Mouse (Mus musculus) forebrain, embryonic 15.5 days (tissue): ENCODE measurements around the gene Kcnb1. TPM values are rescaled to one million over a fixed set of nuclear protein-coding genes. Genes with fewer than 3 reads are reported as not detected.
"Not testable (repeated sequence)": the region's sequence is repeated elsewhere in the genome, so short reads cannot be mapped to it uniquely, and the experiment has no call there.

ENCODE experiments used
- ATAC-seq: fragments of 200-750 bp; cut with Nextera tagmentation; replicated peaks from 2 replicates; pipeline ENCODE4 v1.8.0; 2017; ENCODE audit warnings: mild to moderate bottlenecking, moderate TSS enrichment, moderate library complexity
- H3K27ac ChIP-seq: fragments of 300-500 bp; sonication (generic); replicated peaks from 2 replicates; pipeline ENCODE4 v1.5.1; 2015; ENCODE audit warnings: mild to moderate bottlenecking, inconsistent platforms
- H3K27me3 ChIP-seq: fragments of 300-500 bp; sonication (generic); 2 replicates; pipeline ENCODE4 v1.6.1; 2015; ENCODE audit warnings: inconsistent platforms
- H3K36me3 ChIP-seq: fragments of 300-500 bp; sonication (generic); 2 replicates; pipeline ENCODE4 v1.6.1; 2015; ENCODE audit warnings: mild to moderate bottlenecking, inconsistent platforms
- H3K4me1 ChIP-seq: fragments of 300-500 bp; sonication (generic); 2 replicates; pipeline ENCODE4 v1.6.1; 2015; ENCODE audit warnings: inconsistent platforms
- H3K4me2 ChIP-seq: fragments of 300-500 bp; sonication (generic); replicated peaks from 2 replicates; pipeline ENCODE4 v1.6.1; 2015; ENCODE audit warnings: mild to moderate bottlenecking, inconsistent platforms
- H3K4me3 ChIP-seq: fragments of 300-500 bp; sonication (generic); 2 replicates; pipeline ENCODE4 v1.5.1; 2015; ENCODE audit warnings: mild to moderate bottlenecking, inconsistent platforms
- H3K9ac ChIP-seq: fragments of 300-500 bp; sonication (generic); replicated peaks from 2 replicates; pipeline ENCODE4 v1.6.1; 2015; ENCODE audit warnings: mild to moderate bottlenecking, inconsistent platforms
- H3K9me3 ChIP-seq: fragments of 300-500 bp; sonication (generic); 2 replicates; pipeline ENCODE4 v1.6.1; 2016; ENCODE audit warnings: inconsistent platforms
- WGBS: fragments of 180-500 bp; shearing (Covaris S2); methylation state at CpG from one replicate; pipeline ENCODE4 v1.1.7; 2015; ENCODE audit warnings: mixed read lengths; 5-methylcytosine and 5-hydroxymethylcytosine counted together
- polyA plus RNA-seq: library from polyadenylated mRNA; unstranded; fragments of >200 nt; fragmentation: Nextera tagmentation; extraction: Ambion mirVana; gene quantifications from 2 replicates; pipeline ENCODE4 v1.2.1, GENCODE M21; 2015

The Kcnb1 gene
- polyA plus RNA-seq, 1 experiment from 2014 or later: 2.4 TPM

- no peak overlapping the region for H3K27ac ChIP-seq
- H3K9me3 ChIP-seq: no peaks in the 10 kb centered on the region
- no peak overlapping the region for H3K9ac ChIP-seq
- H3K36me3 ChIP-seq: no peaks in the 10 kb centered on the region
- no peak overlapping the region for H3K4me3 ChIP-seq
- no peak for ATAC-seq
- 87% methylated on average over 13 of the region's 13 CpGs for WGBS
- H3K4me1 ChIP-seq: peaks cover 3% of the 10 kb centered on the region; the same call in 1 of the 2 replicates
- H3K4me2 ChIP-seq: no peak overlapping the region
- H3K27me3 ChIP-seq: no peaks in the 10 kb centered on the region
Measured at GRCm38 (mm10) chr2:167221159-167221845, 31.3 kb upstream of the Kcnb1 start.

GRCm38 (mm10) chr2:167220736-167221135 lies 30.8 kb upstream of the Kcnb1 start:
- Histone ChIP-seq H3K4me2 (no peak overlapping the region), H3K4me3 (no peak overlapping the region), H3K27ac (no peak overlapping the region), H3K9ac (no peak overlapping the region), H3K9me3 (no peaks in the 10 kb centered on the region), H3K4me1 (peaks cover 3% of the 10 kb centered on the region; the same call in 1 of the 2 replicates), H3K27me3 (no peaks in the 10 kb centered on the region), H3K36me3 (no peaks in the 10 kb centered on the region)
- no peak for ATAC-seq
- WGBS: 90% methylated on average over 5 of the region's 5 CpGs

GRCm38 (mm10) chr2:167219154-167219775 lies 29.3 kb upstream of the Kcnb1 start:
- Histone ChIP-seq H3K27ac (no peak overlapping the region), H3K36me3 (no peaks in the 10 kb centered on the region), H3K27me3 (no peaks in the 10 kb centered on the region), H3K9ac (no peak overlapping the region), H3K4me2 (no peak overlapping the region; the same call in 1 of the 2 replicates), H3K4me3 (no peak overlapping the region), H3K4me1 (peaks cover 3% of the 10 kb centered on the region; the same call in 1 of the 2 replicates), H3K9me3 (no peaks in the 10 kb centered on the region)
- peak; percentile 89 for ATAC-seq
- WGBS: 42% methylated on average over 8 of the region's 8 CpGs

GRCm38 (mm10) chr2:167213666-167214065 lies 23.7 kb upstream of the Kcnb1 start:
- 96% methylated on average over 12 of the region's 12 CpGs for whole genome bisulfite sequencing

GRCm38 (mm10) chr2:167213076-167213475 lies 23.1 kb upstream of the Kcnb1 start:
- Histone ChIP-seq H3K9me3 (no peaks in the 10 kb centered on the region), H3K27ac (no peak overlapping the region), H3K4me3 (no peak overlapping the region), H3K36me3 (no peaks in the 10 kb centered on the region), H3K27me3 (no peaks in the 10 kb centered on the region), H3K4me1 (no peaks in the 10 kb centered on the region), H3K4me2 (no peak overlapping the region), H3K9ac (no peak overlapping the region)
- 95% methylated on average over 3 of the region's 3 CpGs for WGBS
- ATAC-seq: no peak

More at GRCm38 (mm10) chr2:167213666-167214065, 23.7 kb upstream of the Kcnb1 start:
- no peaks in the 10 kb centered on the region for H3K36me3 ChIP-seq
- H3K4me2 ChIP-seq: no peak overlapping the region
- ATAC-seq: no peak
- H3K27me3 ChIP-seq: no peaks in the 10 kb centered on the region
- H3K9me3 ChIP-seq: no peaks in the 10 kb centered on the region
- no peak overlapping the region for H3K27ac ChIP-seq
- H3K4me1 ChIP-seq: no peaks in the 10 kb centered on the region
- no peak overlapping the region for H3K9ac ChIP-seq
- no peak overlapping the region for H3K4me3 ChIP-seq

- no peaks in the 10 kb centered on the region for H3K27me3 ChIP-seq
- H3K4me2 ChIP-seq: no peak overlapping the region
- H3K27ac ChIP-seq: no peak overlapping the region
- 91% methylated on average over 6 of the region's 6 CpGs for WGBS
- no peaks in the 10 kb centered on the region for H3K4me1 ChIP-seq
- no peaks in the 10 kb centered on the region for H3K9me3 ChIP-seq
- no peak for ATAC-seq
- no peak overlapping the region for H3K4me3 ChIP-seq
- H3K9ac ChIP-seq: no peak overlapping the region
- no peaks in the 10 kb centered on the region for H3K36me3 ChIP-seq
Measured at GRCm38 (mm10) chr2:167212551-167212950, 22.6 kb upstream of the Kcnb1 start.

GRCm38 (mm10) chr2:167212089-167212488 lies 22.1 kb upstream of the Kcnb1 start:
- H3K4me2 ChIP-seq: no peak overlapping the region
- no peak overlapping the region for H3K4me3 ChIP-seq
- H3K9ac ChIP-seq: no peak overlapping the region
- 94% methylated on average over 3 of the region's 3 CpGs for WGBS
- H3K9me3 ChIP-seq: no peaks in the 10 kb centered on the region
- H3K27ac ChIP-seq: no peak overlapping the region
- H3K27me3 ChIP-seq: no peaks in the 10 kb centered on the region
- ATAC-seq: no peak
- H3K4me1 ChIP-seq: no peaks in the 10 kb centered on the region
- no peaks in the 10 kb centered on the region for H3K36me3 ChIP-seq

GRCm38 (mm10) chr2:167209900-167210299 lies 19.9 kb upstream of the Kcnb1 start:
- no peak for ATAC-seq
- 84% methylated on average over 9 of the region's 9 CpGs for WGBS

GRCm38 (mm10) chr2:167208984-167209383 lies 19.0 kb upstream of the Kcnb1 start:
- Histone ChIP-seq H3K27ac (no peak overlapping the region), H3K9ac (no peak overlapping the region), H3K9me3 (no peaks in the 10 kb centered on the region), H3K36me3 (no peaks in the 10 kb centered on the region), H3K4me1 (no peaks in the 10 kb centered on the region), H3K4me2 (no peak overlapping the region), H3K27me3 (no peaks in the 10 kb centered on the region), H3K4me3 (no peak overlapping the region)
- WGBS: 84% methylated on average over 3 of the region's 3 CpGs
- ATAC-seq: no peak

More at GRCm38 (mm10) chr2:167209900-167210299, 19.9 kb upstream of the Kcnb1 start:
- Histone ChIP-seq H3K27me3 (no peaks in the 10 kb centered on the region), H3K27ac (no peak overlapping the region), H3K4me1 (no peaks in the 10 kb centered on the region), H3K9ac (no peak overlapping the region), H3K4me3 (no peak overlapping the region), H3K9me3 (no peaks in the 10 kb centered on the region), H3K4me2 (no peak overlapping the region), H3K36me3 (no peaks in the 10 kb centered on the region)

- Histone ChIP-seq H3K4me1 (peaks cover 15% of the 10 kb centered on the region), H3K4me2 (no peak overlapping the region), H3K27ac (no peak overlapping the region), H3K27me3 (no peaks in the 10 kb centered on the region), H3K4me3 (no peak overlapping the region), H3K9me3 (no peaks in the 10 kb centered on the region), H3K36me3 (no peaks in the 10 kb centered on the region), H3K9ac (no peak overlapping the region)
- WGBS: 83% methylated on average over 18 of the region's 18 CpGs
- ATAC-seq: no peak
Measured at GRCm38 (mm10) chr2:167205918-167206629, 16.1 kb upstream of the Kcnb1 start.

GRCm38 (mm10) chr2:167204686-167205085 lies 14.7 kb upstream of the Kcnb1 start:
- H3K4me3 ChIP-seq, H3K36me3 ChIP-seq, ATAC-seq, H3K4me2 ChIP-seq, H3K9ac ChIP-seq, H3K27ac ChIP-seq, H3K27me3 ChIP-seq, H3K9me3 ChIP-seq: not testable (repeated sequence)
- WGBS: 82% methylated on average over 5 of the region's 5 CpGs
- H3K4me1 ChIP-seq: peaks cover 18% of the 10 kb centered on the region

- Histone ChIP-seq H3K27me3 (no peaks in the 10 kb centered on the region), H3K4me2 (no peak overlapping the region), H3K36me3 (no peaks in the 10 kb centered on the region), H3K27ac (no peak overlapping the region), H3K4me1 (peaks cover 18% of the 10 kb centered on the region), H3K9ac (no peak overlapping the region), H3K9me3 (no peaks in the 10 kb centered on the region), H3K4me3 (no peak overlapping the region)
- WGBS: 83% methylated on average over 7 of the region's 7 CpGs
- no peak for ATAC-seq
Measured at GRCm38 (mm10) chr2:167203505-167204166, 13.7 kb upstream of the Kcnb1 start.
